Mouse (Mus musculus): Measurements from ENCODE around the gene Krt42. TPM values are rescaled to one million over a fixed set of nuclear protein-coding genes. Genes with fewer than 3 reads are reported as not detected.
A peak's percentile ranks its signal among the peaks of the same experiment; 100 is the strongest.
"Not testable (repeated sequence)": the region's sequence is repeated elsewhere in the genome, so short reads cannot be mapped to it uniquely, and the experiment has no call there.

Gene Krt42
- polyA plus RNA-seq, 1 experiment, result 0.14 TPM

- DNase-seq (ENCODE audit: extremely low spot score in 1 of 2, low spot score in 1 of 2), result peak; percentile 41 to 97
Measured at GRCm38 (mm10) chr11:100281596-100282544, 12.2 kb upstream of the Krt42 start.

- DNase-seq (ENCODE audit: extremely low spot score in 1 of 2, low spot score in 1 of 2), result no peak
Measured at GRCm38 (mm10) chr11:100278759-100279158, 9.1 kb upstream of the Krt42 start.

DNA sequence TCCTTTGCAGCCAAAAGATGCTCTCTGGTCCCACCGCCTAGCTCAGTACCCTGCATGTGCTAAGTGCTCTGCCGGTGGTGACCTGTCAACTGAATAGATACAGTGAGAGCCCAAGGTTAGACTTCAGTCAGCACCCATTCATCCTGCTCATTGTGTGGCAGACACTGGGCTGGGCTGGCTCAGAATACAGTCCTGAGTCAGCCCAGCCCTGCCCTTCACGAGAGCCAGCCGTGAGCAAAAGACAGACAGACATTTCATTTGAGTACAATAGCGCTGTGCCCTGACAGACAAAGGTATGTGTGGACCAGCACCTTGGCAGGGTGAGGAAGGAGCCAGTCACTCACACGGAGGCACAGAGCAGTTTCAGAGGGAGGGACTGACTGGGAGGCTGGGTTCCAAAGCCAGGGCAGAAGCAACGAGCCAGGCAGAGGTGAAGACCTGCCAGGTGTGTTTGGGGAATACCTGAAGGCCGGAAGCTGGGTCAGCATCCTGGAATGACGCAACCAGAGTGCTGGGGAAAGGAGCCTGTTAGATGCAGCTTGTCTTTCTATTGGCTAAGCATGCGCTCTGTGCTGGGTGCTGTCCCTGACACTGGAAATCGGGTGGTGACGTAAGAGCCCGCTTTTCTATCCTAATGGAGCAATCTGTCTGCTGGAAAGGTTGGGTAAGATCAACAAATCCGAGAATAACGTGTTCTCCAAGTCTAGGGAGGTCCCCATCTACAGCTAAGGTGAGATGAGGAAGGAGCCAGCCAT, 8.2 kb upstream of the Krt42 start:
- DNase-seq (ENCODE audit: extremely low spot score in 1 of 2, low spot score in 1 of 2), result no peak

GRCm38 (mm10) chr11:100275466-100275865, 5.8 kb upstream of the Krt42 start:
- DNase-seq (ENCODE audit: extremely low spot score in 1 of 2, low spot score in 1 of 2), result no peak

DNA sequence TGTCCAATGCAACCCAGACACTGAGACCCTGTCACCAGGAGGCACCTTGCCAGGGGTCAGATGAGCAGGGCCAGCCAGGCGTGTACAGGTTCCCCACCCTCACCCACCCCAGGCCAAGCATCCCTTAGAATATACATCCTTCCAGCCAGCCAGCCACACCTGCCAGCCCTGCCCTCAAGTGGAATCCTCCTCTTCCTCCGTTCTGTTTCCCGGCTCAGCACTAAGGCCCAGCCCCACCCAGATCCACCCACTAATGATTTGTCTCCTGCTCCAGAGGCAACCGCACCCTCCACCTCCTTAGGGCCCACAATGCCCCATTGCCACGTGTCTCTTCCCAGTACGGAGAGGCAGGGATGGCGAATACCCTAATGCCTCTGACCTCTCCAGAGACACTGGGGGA, 5.0 kb upstream of the Krt42 start:
- no peak for DNase-seq (ENCODE audit: extremely low spot score in 1 of 2, low spot score in 1 of 2)

DNA sequence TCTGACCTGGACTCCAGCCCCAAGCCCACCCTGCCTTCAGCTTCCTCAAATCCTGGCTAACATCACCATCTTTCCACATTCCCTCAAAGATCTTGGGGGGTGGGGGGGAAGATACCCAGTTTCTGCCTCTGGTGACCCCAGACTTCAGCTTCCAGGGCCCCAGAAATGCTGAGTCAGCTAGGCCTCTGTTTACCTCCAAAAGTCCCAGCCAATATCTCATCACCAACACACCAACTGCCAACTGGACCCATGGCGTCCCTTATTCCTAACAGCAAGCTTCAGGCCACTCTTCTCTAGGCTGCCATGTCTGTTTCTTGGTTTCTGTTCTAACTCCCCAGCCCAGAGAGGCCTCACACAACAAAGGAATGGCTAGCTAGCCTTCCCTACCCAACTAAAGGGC, 2.2 kb upstream of the Krt42 start:
- no peak for DNase-seq (ENCODE audit: extremely low spot score in 1 of 2, low spot score in 1 of 2)

DNA sequence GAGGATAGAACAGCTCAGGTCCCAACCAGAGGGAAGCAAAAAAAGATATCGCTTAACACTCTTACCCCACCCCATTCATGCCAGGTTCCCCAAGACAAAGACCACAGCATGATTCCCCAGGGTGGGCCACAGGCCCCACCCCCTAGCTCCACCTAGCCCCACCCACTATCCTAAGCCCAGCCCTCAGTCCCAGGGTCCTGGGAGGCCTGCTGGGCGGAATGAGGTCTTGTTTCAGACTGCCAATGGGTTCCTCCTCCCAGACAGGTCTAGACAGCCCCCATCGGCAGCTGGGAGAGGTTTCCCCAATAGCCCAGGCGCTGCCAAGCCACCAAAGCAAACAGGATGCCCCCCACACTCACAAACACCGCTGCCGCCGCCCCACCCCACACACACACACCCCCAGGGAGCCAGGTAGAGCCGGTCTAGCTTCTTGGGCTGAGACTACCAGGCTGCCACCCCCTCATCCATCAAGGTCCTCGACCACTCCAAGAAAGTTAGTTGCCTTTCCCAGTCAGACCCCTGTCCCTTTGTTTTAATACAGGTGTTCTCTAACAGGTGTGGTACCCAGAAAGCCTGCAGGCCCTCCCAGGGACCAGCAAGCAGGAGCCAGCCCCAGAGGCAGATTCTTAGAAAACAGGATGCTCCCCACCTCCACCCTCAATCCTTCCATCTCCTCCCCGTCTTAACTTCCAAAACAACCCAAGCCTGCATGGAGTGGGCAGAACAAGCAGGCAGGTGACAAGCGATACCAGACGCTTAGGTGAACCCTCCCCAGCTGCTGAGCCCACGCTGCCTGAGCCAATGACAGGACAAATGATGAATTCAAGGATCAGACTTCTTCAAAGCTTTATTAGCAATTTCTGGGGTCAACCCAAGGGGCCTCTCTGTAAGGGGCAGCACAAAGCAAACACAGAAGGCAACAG, 7.4 kb downstream of the Krt42 start:
- DNase-seq (ENCODE audit: extremely low spot score in 1 of 2, low spot score in 1 of 2), result no peak

DNA sequence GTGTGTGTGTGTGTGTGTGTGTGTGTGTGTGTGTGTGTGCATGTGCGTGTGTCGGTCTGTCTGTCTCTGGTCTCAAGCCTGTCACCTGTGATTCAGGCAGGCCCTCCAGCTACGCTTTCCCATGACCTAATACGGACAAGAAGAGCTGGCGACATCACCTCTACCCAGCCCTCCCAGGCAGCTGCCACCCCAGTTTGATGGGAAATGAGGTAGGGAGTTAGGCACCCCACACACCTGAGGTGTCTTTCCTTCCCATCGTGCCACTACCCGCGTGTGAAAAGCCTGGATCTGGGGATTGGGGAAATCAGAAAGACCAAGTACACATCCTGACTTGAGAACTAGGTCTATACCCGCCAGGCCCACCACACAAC, 8.5 kb downstream of the Krt42 start:
- no peak for DNase-seq (ENCODE audit: extremely low spot score in 1 of 2, low spot score in 1 of 2)

DNA sequence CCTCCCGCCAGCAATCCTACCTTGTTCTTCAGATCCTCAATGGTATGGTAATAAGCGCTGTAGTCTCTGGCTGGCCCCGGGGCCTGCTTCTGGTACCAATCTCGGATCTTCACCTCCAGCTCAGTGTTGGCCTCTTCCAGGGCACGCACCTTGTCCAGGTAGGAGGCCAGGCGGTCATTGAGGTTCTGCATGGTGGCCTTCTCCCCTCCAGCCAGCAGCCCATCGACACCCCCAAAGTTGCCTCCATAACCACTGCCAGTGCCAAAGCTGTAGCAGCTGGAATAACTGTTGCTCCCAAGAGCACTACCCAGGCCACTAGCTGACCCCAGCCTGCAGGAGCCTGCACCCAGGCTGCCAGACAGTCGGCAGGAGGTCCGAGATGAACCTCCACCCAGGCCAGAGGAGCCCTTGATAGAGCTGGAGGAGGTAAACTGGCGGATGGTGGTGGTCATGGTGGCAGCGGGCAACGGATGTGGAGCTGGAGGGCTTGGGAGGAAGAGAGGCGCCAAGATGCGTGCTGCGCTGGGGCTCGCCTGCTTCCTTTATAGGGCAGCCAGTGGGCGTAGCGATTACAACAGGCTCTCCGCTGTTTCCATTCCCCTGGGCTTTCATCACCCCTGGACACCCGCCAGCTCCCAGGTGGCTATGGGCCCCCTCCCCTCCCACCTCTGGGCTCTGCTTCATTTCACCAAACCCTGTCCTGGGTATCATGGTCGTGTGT, 9.0 kb downstream of the Krt42 start, which contains the start of gene Krt17:
Krt17 (minus strand) TSS at position 516 of the 721 bp plus-strand sequence.
- no peak for DNase-seq (ENCODE audit: extremely low spot score in 1 of 2, low spot score in 1 of 2)

DNA sequence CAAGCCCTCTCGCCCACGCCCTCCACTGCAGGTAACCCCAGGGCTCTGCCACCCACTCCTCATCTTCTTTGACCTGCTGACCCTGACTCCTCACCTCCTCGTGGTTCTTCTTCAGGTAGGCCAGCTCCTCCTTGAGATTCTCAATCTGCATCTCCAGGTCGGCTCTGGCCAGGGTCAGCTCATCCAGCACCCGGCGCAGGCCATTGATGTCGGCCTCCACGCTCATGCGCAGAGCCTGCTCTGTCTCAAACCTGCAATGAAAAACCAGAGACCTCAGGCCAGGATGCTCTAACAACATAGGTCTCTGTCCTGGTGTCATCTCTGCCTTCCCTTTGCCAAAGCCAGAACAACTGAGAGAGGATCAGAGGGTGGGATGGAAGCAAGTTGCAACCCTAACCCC, 10.6 kb downstream of the Krt42 start:
- no peak for DNase-seq (ENCODE audit: extremely low spot score in 1 of 2, low spot score in 1 of 2)

DNA sequence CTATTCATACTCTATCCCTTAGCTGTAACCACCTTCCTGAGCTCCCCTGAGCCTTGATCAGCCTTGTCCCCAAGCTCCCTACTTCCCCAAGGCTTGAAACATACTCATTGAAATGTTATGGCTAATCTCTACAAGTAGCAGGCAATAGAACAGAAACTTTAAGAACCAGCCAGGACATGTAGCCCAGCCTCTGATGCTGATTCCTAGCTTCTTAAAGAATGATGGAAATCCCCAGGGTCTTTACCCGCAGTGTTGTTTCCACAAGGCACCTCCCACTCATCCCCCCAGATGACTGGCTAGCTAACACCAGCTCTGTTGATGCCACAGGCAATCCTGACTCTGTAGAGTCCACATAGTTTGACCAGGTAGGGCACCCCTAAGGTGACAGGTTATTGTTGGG, 11.7 kb downstream of the Krt42 start:
- no peak for DNase-seq (ENCODE audit: extremely low spot score in 1 of 2, low spot score in 1 of 2)

DNA sequence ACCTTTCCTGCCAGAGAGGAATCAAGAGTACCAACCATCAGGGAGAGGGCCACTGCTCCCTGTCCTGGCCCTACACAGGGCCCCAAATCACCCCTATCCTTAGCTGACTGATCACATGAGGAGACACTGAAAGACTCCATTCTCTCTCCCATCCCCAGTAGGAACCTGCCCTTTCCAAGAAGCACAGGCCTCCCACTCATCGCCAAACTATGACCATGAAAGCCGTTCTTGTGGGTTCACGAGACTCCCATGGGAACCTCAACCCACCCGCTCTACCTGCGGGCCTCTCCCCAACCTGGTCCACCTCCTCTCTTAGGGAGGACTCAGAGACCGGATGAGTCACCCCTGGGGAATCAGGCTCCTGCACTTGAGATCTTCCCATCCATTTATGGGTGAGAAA, 14.2 kb downstream of the Krt42 start:
- no peak for DNase-seq (ENCODE audit: extremely low spot score in 1 of 2, low spot score in 1 of 2)

DNA sequence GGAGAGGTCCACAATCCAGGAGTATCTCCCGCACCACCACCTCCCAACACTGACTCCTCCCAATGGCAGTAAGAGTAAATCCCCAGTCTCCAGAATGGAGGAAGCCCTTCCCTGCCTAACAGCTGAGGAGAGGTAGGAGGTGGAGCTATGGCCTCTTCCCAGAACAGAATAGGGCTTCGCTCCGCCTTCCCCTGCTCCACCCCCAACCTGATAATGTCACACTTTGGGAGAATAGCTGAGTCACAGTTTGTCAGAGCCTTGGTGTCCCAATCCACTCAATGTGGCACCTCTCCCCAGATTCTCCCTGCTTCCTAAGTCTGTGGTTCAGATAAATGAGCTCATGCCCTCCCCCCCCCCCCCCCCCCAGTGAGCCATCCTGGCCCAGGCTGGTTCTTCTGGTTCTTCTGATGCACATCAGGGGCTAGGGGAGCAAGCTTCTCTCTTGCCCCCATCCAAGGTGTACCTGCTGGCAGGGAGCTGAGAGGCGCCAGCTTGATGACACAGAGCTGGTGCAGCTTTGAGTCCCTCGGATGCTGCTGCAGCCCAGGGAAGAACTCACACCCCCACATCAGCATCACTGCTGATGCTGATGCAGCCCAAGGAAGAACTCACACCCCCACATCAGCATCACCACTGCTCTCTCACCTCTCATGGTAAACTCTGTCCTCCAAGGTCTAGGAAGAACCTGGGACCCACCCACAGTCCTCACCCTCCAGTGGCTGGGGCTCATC, 15.1 kb downstream of the Krt42 start:
- peak in 1 of 2 experiments; percentile 40 for DNase-seq (ENCODE audit: extremely low spot score in 1 of 2, low spot score in 1 of 2)

- DNase-seq (ENCODE audit: extremely low spot score in 1 of 2, low spot score in 1 of 2), result no peak
Measured at GRCm38 (mm10) chr11:100248852-100249465, 20.7 kb downstream of the Krt42 start, which contains the start of gene Krt16. Gene Krt16 (minus strand): TSS chr11:100248902.

DNA sequence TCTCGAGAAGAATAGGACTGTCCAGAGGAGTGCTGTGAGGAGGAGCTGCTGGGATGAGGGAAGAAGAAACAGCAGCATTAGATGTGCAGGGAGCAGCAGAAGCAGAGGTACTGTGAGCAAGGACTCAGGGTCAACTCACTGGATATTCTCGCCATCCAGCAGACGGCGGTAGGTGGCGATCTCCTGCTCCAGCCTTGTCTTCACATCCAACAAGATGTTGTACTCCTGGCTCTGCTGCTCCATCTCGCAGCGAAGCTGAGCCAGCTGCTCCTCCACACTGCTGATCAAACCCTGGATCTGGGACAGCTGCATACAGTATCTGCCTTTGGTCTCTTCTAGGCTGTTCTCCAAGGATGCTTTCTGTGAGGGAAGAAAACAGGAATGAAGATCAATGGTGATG, 23.2 kb downstream of the Krt42 start:
- DNase-seq (ENCODE audit: extremely low spot score in 1 of 2, low spot score in 1 of 2), result not testable (repeated sequence)

GRCm38 (mm10) chr11:100240272-100240671, 29.4 kb downstream of the Krt42 start:
- DNase-seq (ENCODE audit: extremely low spot score in 1 of 2, low spot score in 1 of 2), result not testable (repeated sequence)

GRCm38 (mm10) chr11:100221741-100222140, 47.9 kb downstream of the Krt42 start:
- peak in 1 of 2 experiments; percentile 29 for DNase-seq (ENCODE audit: extremely low spot score in 1 of 2, low spot score in 1 of 2)

DNA sequence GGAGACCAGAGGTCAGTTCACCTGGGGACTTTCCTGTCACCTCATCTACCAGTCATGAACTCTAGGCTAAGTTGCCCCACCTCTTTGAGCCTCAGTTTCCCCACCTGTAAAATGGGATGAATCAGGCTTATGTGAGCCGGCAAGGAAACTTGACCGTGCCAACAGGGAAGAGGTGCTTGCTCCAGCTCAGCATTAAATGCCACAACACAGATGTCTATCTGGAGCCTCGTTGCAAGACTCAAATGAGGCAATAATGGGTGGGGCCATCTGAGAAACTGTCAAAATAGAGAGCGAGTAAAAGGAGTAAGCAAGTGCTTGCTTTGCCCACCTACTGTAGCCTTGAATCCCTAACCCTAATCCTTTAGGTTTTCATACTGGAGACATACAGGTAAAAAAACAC, 50.4 kb downstream of the Krt42 start:
- no peak for DNase-seq (ENCODE audit: extremely low spot score in 1 of 2, low spot score in 1 of 2)

All from frontal cortex, adult 2 months (tissue).